Mouse (Mus musculus) neural tube, embryonic 15.5 days (tissue): ENCODE results near the gene Hacl1. TPM values are rescaled to one million over a fixed set of nuclear protein-coding genes. Genes with fewer than 3 reads are reported as not detected.
A peak's percentile ranks its signal among the peaks of the same experiment; 100 is the strongest.

Experiments used
- ATAC-seq: fragments of 200-750 bp; cut with Nextera tagmentation; 2 replicates; pipeline ENCODE4 v1.8.0; 2017; ENCODE audit warnings: mild to moderate bottlenecking, moderate TSS enrichment, moderate library complexity; ENCODE audit not compliant: low FRiP score
- H3K27ac ChIP-seq: fragments of 300-500 bp; sonication (generic); replicated peaks from 2 replicates; pipeline ENCODE4 v1.5.1; 2015; ENCODE audit warnings: mild to moderate bottlenecking, inconsistent platforms
- H3K27me3 ChIP-seq: fragments of 300-500 bp; sonication (generic); replicated peaks from 2 replicates; pipeline ENCODE4 v1.6.1; 2015; ENCODE audit warnings: inconsistent platforms
- H3K36me3 ChIP-seq: fragments of 300-500 bp; sonication (generic); 2 replicates; pipeline ENCODE4 v1.6.1; 2015; ENCODE audit warnings: inconsistent platforms
- H3K4me1 ChIP-seq: fragments of 300-500 bp; sonication (generic); 2 replicates; pipeline ENCODE4 v1.6.1; 2015; ENCODE audit warnings: inconsistent platforms
- H3K4me2 ChIP-seq: fragments of 300-500 bp; sonication (generic); 2 replicates; pipeline ENCODE4 v1.6.1; 2015; ENCODE audit warnings: inconsistent platforms, mild to moderate bottlenecking, moderate library complexity
- H3K4me3 ChIP-seq: fragments of 300-500 bp; sonication (generic); replicated peaks from 2 replicates; pipeline ENCODE4 v1.5.1; 2015; ENCODE audit warnings: mild to moderate bottlenecking, inconsistent platforms
- H3K9ac ChIP-seq: fragments of 300-500 bp; sonication (generic); replicated peaks from 2 replicates; pipeline ENCODE4 v1.6.1; 2015; ENCODE audit warnings: mild to moderate bottlenecking, inconsistent platforms
- H3K9me3 ChIP-seq: fragments of 300-500 bp; sonication (generic); replicated peaks from 2 replicates; pipeline ENCODE4 v1.6.1; 2016; ENCODE audit warnings: inconsistent platforms
- WGBS: fragments of 180-500 bp; shearing (Covaris S2); methylation state at CpG from one replicate; pipeline ENCODE4 v1.1.7; 2015; ENCODE audit warnings: mixed read lengths; 5-methylcytosine and 5-hydroxymethylcytosine counted together
- polyA plus RNA-seq: library from polyadenylated mRNA; unstranded; fragments of >200 nt; fragmentation: Nextera tagmentation; extraction: Ambion mirVana; gene quantifications from 2 replicates; pipeline ENCODE4 v1.2.1, GENCODE M21; 2015

Gene Hacl1
- 7.9 and 11.0 TPM in 2 replicates for polyA plus RNA-seq

DNA sequence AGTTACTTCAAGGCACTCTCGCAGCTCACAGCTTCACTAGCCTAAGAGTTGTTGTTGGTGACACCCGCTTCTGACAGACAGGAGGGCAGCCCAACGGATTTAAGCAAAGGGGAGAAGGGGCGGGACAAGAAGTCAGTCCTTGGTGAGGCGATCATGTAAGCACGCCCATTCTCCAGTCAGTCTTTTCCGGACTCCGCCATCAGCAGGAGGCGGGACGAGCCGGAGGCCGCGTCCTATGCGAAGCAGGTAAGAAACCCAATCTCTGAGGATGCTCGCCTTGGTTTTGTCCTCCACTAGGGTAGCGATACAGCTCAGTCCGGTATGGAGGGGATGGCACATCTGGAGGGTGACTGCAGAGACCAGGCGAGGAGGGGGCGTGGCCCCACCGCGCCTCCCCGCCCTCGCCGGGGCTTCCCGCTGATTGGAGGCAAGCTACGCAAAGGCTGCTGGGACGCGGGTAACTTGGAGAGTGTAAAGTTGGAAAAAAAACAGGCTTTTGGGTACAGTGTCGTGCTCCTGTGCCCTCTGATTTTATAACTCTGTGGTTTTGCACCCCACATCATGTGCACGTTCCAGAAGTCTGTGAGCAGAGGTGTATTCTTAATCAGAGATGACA lies at the start of gene Hacl1, which contains the start of gene Btd:
Gene Hacl1 (minus strand): TSS at position 397 of the 616 bp plus-strand sequence.
Gene Btd (plus strand): TSS at position 139 of the 616 bp plus-strand sequence.
- Histone ChIP-seq H3K27ac (peak within 1 kb of the TSS; percentile 92), H3K9ac (peak within 1 kb of the TSS; percentile 67), H3K4me2 (peak within 1 kb of the TSS; percentile 96), H3K9me3 (no peaks in the 10 kb centered on the region), H3K27me3 (no peaks in the 10 kb centered on the region), H3K36me3 (no peaks in the 10 kb centered on the region), H3K4me1 (peaks cover 17% of the 10 kb centered on the region), H3K4me3 (peak within 1 kb of the TSS; percentile 82)
- WGBS = under 1% methylated on average over 30 of the region's 30 CpGs
- ATAC-seq = peak; percentile 97

DNA sequence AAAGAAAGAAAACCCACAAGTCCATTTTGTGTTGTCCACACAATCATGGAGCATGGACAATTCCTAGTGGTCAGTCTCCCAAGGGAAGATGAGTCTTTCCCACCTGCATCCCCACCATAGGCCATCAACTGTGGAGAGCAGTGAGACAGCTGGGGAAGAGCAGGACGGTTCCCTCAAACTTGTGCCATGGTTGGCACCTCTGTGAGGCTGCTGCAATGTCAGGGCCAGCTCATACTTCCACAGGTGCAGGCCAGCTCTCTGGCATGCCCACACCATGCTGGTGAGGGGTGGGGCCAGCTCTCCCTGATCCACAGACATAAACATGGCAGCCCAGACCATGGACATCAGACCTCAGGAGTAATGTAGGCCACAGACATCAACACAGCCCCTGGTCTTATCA lies 45.1 kb upstream of the Hacl1 start:
- no peak for ATAC-seq
- no peak overlapping the region for H3K4me2 ChIP-seq

DNA sequence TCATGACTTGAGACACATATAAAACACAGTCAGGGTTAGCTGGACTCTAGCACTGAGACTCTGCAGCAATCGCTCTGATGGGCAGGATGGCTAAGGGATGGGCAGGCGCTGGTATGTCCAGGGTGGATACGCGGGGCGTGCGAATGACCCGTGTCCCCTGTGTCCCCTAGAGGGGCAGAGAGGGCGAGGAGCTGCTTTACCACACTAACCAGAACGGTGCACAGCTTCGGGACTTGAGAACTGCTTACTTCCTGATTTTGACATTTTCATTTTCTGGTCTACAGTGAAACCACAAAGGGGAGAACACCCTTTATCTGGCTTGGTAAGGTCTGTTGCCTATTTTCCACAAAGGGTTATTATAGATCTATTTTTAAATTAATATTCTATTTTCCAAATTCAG lies 44.6 kb upstream of the Hacl1 start:
- Histone ChIP-seq H3K36me3 (no peaks in the 10 kb centered on the region), H3K4me1 (no peaks in the 10 kb centered on the region), H3K9ac (no peak overlapping the region), H3K4me2 (no peak overlapping the region), H3K9me3 (no peaks in the 10 kb centered on the region), H3K27me3 (no peaks in the 10 kb centered on the region), H3K4me3 (no peak overlapping the region), H3K27ac (no peak overlapping the region)
- 87% methylated on average over 10 of the region's 10 CpGs for whole genome bisulfite sequencing
- ATAC-seq = no peak

More for the DNA sequence above, 45.1 kb upstream of the Hacl1 start:
- Histone ChIP-seq H3K9me3 (no peaks in the 10 kb centered on the region), H3K4me1 (no peaks in the 10 kb centered on the region), H3K36me3 (no peaks in the 10 kb centered on the region), H3K27me3 (no peaks in the 10 kb centered on the region), H3K27ac (no peak overlapping the region), H3K9ac (no peak overlapping the region), H3K4me3 (no peak overlapping the region)
- WGBS = 84% methylated on average over 1 of the region's 1 CpGs

DNA sequence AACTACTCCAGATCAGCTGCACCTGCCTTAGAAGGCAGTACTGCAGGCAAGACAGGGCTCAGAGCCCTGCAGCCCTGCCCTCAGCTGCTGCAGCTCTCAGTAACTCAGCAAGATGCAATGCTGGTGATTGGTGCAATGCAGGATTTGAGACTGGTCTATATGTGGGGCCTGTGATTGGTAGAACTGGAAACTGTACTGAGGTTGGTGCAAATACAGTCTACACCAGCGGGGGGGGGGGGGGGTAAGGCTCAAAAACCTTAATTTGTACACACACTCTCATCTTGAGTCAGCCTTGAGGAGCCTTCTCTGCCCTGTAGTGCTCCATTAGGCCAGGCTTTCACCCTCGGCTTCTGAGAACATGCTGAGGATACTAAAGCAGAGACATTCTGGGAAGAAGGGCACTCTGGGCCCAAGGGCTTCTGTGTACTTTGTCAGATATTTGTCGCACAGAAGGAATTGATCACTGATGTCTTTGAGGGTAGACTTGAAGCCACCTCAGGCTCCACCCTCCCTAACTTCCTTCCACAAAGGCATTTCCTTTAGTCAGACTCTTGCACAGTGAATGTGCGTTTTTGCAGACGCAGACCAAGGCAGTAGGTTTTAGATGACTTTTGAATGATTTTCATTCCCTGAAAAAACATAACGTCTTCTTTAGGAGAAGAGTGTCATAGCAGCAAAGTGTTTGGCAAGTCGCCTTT lies 43.4 kb upstream of the Hacl1 start:
- H3K4me2 ChIP-seq = no peak overlapping the region
- H3K4me3 ChIP-seq = no peak overlapping the region
- no peaks in the 10 kb centered on the region for H3K9me3 ChIP-seq
- 73% methylated on average over 7 of the region's 7 CpGs for whole genome bisulfite sequencing
- ATAC-seq = no peak
- H3K27me3 ChIP-seq = no peaks in the 10 kb centered on the region
- no peak overlapping the region for H3K9ac ChIP-seq
- H3K36me3 ChIP-seq = no peaks in the 10 kb centered on the region
- no peaks in the 10 kb centered on the region for H3K4me1 ChIP-seq
- no peak overlapping the region for H3K27ac ChIP-seq

DNA sequence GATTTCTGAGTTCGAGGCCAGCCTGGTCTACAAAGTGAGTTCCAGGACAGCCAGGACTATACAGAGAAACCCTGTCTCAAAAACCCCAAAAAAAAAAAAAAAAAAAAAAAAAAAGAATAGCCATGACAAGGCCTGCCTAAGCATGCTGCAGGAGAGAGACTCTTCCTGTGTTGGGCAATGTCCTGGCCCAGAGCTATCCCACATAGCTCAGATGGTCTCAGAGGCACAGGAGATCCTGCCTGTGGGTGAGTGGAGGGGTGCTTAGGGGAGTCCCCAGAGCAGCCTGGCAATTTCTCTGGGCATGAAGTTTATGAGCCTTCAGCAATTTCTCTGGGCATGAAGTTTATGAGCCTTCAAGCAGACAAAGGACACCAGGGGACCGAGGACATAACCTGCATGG lies 42.5 kb upstream of the Hacl1 start:
- 75% methylated on average over 2 of the region's 2 CpGs for WGBS
- Histone ChIP-seq H3K9ac (no peak overlapping the region), H3K4me2 (no peak overlapping the region), H3K36me3 (no peaks in the 10 kb centered on the region), H3K9me3 (no peaks in the 10 kb centered on the region), H3K27ac (no peak overlapping the region), H3K4me1 (no peaks in the 10 kb centered on the region), H3K27me3 (no peaks in the 10 kb centered on the region), H3K4me3 (no peak overlapping the region)
- no peak for ATAC-seq

DNA sequence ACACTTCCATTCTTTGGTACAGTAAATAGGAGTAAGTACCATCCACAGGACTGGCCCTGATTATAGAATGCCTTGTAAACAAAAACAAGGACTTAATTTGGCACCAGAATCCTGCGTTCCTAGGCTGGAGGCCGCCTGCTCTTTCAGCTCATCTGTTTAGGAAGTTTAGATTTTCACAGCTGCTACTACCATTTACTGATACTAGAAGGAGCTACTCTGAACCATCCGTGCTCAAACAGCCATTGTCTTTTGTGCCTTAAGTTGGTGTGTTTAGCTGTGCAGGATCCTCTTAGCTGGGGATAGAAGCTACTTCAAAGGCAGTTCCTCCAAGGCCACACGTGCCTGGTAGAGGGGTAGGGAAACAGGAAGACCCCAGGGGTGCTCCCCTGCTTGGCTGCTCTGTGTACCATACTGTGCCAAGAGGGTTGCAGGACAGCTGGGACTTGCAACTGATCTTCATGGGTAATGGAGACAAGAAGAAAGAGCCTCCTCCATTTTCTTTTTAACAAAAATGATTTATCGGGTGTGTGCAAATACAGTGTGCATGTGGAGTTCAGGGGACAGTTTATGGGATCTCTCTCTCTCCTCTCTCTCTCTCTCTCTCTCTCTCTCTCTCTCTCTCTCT lies 41.0 kb upstream of the Hacl1 start:
- peak overlapping the region; percentile 45; the same call in 1 of the 2 replicates for H3K27ac ChIP-seq
- no peak overlapping the region for H3K9ac ChIP-seq
- H3K36me3 ChIP-seq = no peaks in the 10 kb centered on the region
- no peaks in the 10 kb centered on the region for H3K27me3 ChIP-seq
- H3K4me3 ChIP-seq = no peak overlapping the region
- no peak overlapping the region for H3K4me2 ChIP-seq
- H3K4me1 ChIP-seq = no peaks in the 10 kb centered on the region
- no peak for ATAC-seq
- 55% methylated on average over 5 of the region's 5 CpGs for WGBS
- H3K9me3 ChIP-seq = no peaks in the 10 kb centered on the region

DNA sequence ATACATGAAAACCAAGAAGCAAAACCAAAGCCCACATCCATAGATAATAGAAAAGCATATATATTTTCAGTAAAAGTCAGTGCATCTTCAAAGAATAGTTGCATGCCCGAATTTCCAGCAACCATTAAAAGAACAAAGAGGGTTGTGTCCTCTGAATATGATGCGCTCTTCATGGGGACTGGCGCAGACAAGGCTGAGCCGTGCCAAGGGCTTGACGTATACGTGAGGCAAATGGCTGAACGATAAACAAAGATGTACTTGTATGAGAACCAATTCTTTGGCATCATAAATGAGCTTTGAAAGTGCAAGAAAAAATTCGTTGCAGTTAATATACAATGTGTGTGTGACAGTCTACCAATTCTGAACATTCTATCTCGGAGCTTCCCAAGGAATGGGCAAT lies 40.2 kb upstream of the Hacl1 start:
- Histone ChIP-seq H3K27me3 (no peaks in the 10 kb centered on the region), H3K36me3 (no peaks in the 10 kb centered on the region), H3K4me2 (no peak overlapping the region), H3K9ac (no peak overlapping the region), H3K4me3 (no peak overlapping the region), H3K9me3 (no peaks in the 10 kb centered on the region), H3K27ac (no peak overlapping the region), H3K4me1 (no peaks in the 10 kb centered on the region)
- no peak for ATAC-seq
- 84% methylated on average over 9 of the region's 9 CpGs for WGBS

DNA sequence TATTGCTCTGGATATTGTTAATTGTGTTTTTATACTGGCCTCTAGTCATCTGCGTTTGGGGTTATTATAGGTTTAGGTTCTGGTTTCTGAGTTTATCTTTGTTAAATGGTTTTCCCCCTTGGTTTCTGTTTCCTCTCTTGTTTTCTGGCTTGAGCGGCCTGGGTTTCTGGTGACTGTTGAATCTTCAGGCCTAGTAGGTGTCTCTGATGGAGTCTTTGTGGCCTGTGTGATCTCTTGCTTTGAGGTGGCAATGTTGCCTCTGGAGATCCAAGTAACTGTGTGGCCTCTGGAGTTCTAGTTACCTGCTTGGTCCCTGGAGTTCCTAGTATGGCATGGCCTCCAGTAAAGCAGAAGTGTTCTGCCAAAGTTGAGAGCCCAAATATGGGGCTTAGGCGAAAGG lies 39.6 kb upstream of the Hacl1 start:
- ATAC-seq = no peak
- Histone ChIP-seq H3K4me1 (no peaks in the 10 kb centered on the region), H3K36me3 (no peaks in the 10 kb centered on the region), H3K4me2 (no peak overlapping the region), H3K9me3 (no peaks in the 10 kb centered on the region), H3K27me3 (no peaks in the 10 kb centered on the region), H3K4me3 (no peak overlapping the region), H3K9ac (no peak overlapping the region), H3K27ac (no peak overlapping the region)
- 92% methylated on average over 3 of the region's 3 CpGs for WGBS

DNA sequence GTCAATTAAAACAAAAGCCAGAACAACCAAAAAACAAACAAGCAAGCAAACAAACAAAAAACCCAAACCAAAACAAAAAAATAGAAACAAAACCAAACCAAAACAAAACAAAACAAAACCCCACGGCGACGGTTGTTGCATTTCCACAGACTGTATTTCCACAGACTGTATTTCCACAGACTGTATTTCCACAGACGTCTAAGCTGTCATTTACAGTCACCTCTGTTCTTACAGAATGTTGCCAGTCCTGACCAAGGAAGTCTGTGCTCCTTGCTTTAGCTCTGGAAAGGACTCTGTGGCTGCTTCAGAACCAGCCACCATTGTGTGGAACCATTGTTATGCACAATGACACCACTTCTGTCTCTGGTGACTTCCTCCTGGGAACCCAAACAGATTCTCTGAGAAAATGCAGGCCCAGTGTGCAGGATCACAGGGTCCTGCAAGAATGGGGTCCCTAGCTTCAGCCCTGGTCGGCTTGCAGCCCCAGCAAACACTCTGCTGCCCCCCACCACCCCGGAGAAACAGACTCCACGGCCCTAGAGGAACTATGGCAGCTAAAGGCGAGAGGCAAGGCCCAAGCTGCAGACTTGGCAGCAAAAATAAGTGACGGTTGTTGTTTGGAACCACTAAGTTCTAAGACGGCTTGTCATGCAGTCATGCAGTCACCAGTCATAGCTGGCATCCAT lies 30.7 kb upstream of the Hacl1 start:
- 60% methylated on average over 10 of the region's 10 CpGs for WGBS
- no peak for ATAC-seq
- peaks cover 15% of the 10 kb centered on the region for H3K4me1 ChIP-seq
- no peak overlapping the region for H3K4me3 ChIP-seq
- H3K9ac ChIP-seq = no peak overlapping the region
- H3K4me2 ChIP-seq = no peak overlapping the region
- no peaks in the 10 kb centered on the region for H3K36me3 ChIP-seq
- H3K27ac ChIP-seq = no peak overlapping the region
- no peaks in the 10 kb centered on the region for H3K9me3 ChIP-seq
- H3K27me3 ChIP-seq = no peaks in the 10 kb centered on the region

DNA sequence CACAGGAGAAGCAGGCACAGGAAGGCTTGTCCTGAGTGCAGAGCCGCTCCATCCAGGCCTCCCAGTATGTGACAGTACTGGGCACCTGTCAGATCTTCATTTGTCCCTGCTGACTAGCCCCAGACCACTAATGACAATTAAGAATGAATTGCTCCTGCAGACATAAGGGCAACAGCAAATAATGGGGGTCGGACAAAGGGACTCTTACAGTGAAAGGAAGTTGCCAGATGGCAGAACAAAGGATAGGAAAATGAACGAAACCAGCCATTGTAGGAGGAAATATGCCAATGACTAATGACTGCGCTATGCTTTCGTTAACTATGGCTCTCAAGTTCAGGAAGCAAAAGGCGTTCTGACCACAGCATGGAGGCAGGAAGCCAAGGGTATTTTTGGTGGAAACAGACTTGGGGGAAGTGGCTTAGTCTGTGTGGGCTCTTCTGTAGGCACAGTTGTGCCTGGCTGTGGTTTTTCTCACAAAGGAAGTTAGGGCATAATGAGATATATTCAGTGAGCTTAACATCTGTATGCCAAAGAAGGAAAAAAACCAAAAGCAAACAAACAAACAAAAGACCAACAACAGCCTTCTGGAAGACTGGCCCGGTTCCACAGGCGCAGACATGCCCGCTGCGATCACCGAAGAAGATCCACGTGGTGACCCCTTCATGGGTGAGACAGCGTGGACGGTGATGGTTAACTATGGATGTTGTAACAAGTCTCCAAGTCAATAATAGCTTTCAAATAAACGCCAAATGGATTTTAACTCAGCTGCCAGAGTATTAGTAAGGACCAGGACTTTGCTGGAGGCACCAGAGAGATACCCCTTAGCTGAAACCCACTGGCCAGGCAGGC lies 28.8 kb upstream of the Hacl1 start:
- Histone ChIP-seq H3K9ac (no peak overlapping the region), H3K4me1 (peaks cover 23% of the 10 kb centered on the region), H3K36me3 (no peaks in the 10 kb centered on the region), H3K9me3 (no peaks in the 10 kb centered on the region), H3K4me2 (0 out of 2 replicates have a peak overlapping the region, but pooled peaks have one; percentile 1), H3K27ac (peak overlapping the region; percentile 57), H3K27me3 (no peaks in the 10 kb centered on the region), H3K4me3 (no peak overlapping the region)
- ATAC-seq = no peak
- 52% methylated on average over 15 of the region's 15 CpGs for WGBS

DNA sequence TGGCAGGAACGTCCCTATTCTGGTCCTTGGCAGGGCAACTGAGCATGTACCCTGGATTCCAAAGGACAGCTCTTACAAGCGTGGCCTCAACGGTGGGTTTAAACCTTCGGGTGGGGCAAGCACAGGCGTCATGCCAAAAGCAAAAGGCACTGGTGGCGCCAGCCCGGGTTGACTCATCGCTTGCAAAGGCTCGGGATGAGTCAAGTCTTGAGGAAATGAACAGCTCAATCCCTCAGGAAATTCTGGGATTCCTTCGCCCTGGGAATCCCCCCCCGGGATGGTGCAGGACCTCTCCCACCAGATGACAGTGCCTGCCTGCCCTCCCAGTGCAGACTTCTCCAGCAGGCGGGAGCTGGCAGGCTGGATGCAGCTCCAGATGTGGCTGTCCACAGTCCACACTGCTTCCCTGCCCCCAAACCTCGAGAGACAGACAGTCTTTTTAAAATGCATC lies 28.1 kb upstream of the Hacl1 start:
- ATAC-seq = no peak
- 47% methylated on average over 13 of the region's 13 CpGs for WGBS
- Histone ChIP-seq H3K36me3 (no peaks in the 10 kb centered on the region), H3K9me3 (no peaks in the 10 kb centered on the region), H3K4me1 (peaks cover 30% of the 10 kb centered on the region), H3K27ac (peak overlapping the region; percentile 57), H3K9ac (no peak overlapping the region), H3K4me2 (no peak overlapping the region), H3K4me3 (no peak overlapping the region), H3K27me3 (no peaks in the 10 kb centered on the region)
